Mouse (Mus musculus) liver, embryonic 14 days (tissue): ENCODE measurements around the gene Kcnab1. TPM values are rescaled to one million over a fixed set of nuclear protein-coding genes. Genes with fewer than 3 reads are reported as not detected.

Experiments used
- polyA plus RNA-seq: library from polyadenylated mRNA; depleted of rRNA; stranded (reverse); fragments of >200 nt; gene quantifications from 2 replicates; pipeline ENCODE4 v1.2.3, GENCODE M21; 2012; rRNA removed

Gene Kcnab1
- polyA plus RNA-seq = 0.09 and 0.11 TPM in 2 replicates

GRCm38 (mm10) chr3:65108945-65109921, at the start of gene Kcnab1:
Gene Kcnab1, plus strand, starts transcription at chr3:65109384.

GRCm38 (mm10) chr3:65392421-65392817, 283.2 kb downstream of the Kcnab1 start, which contains the start of gene Ssr3:
Gene Ssr3, minus strand, starts transcription at chr3:65392623.

